Mouse (Mus musculus): Measurements from ENCODE around the gene Pla2g15. TPM values are rescaled to one million over a fixed set of nuclear protein-coding genes. Genes with fewer than 3 reads are reported as not detected.
"Not testable (repeated sequence)": the region's sequence is repeated elsewhere in the genome, so short reads cannot be mapped to it uniquely, and the experiment has no call there.

Pla2g15 gene
- total RNA-seq, 2 experiments from 2014 or later: 23.8 to 26.0 TPM

GRCm38 (mm10) chr8:106169017-106169933 is 19.1 kb downstream of the Pla2g15 start:
- peak in 1 of 2 experiments; percentile 55 for DNase-seq

- no peak for DNase-seq
Measured at GRCm38 (mm10) chr8:106169934-106170480, 19.8 kb downstream of the Pla2g15 start.

GRCm38 (mm10) chr8:106173566-106173965 is 23.4 kb downstream of the Pla2g15 start:
- DNase-seq: no peak

- no peak for DNase-seq
Measured at GRCm38 (mm10) chr8:106176891-106177290, 26.7 kb downstream of the Pla2g15 start.

GRCm38 (mm10) chr8:106177594-106177993 is 27.4 kb downstream of the Pla2g15 start:
- DNase-seq: no peak

GRCm38 (mm10) chr8:106178428-106178827 is 28.2 kb downstream of the Pla2g15 start:
- no peak for DNase-seq

GRCm38 (mm10) chr8:106185628-106186270 is 35.5 kb downstream of the Pla2g15 start:
- DNase-seq: peak; percentile 34 to 36

- DNase-seq: no peak
Measured at GRCm38 (mm10) chr8:106186394-106186793, 36.2 kb downstream of the Pla2g15 start.

- DNase-seq: no peak
Measured at GRCm38 (mm10) chr8:106189162-106189561, 39.0 kb downstream of the Pla2g15 start.

GRCm38 (mm10) chr8:106191639-106192038 is 41.4 kb downstream of the Pla2g15 start:
- no peak for DNase-seq

- no peak for DNase-seq
Measured at GRCm38 (mm10) chr8:106193162-106193561, 43.0 kb downstream of the Pla2g15 start.

- DNase-seq: no peak
Measured at GRCm38 (mm10) chr8:106194062-106194461, 43.9 kb downstream of the Pla2g15 start.

- peak in 1 of 2 experiments; percentile 17 for DNase-seq
Measured at GRCm38 (mm10) chr8:106198741-106199140, 48.5 kb downstream of the Pla2g15 start.

- DNase-seq: not testable (repeated sequence)
Measured at GRCm38 (mm10) chr8:106199596-106199995, 49.4 kb downstream of the Pla2g15 start.

- no peak for DNase-seq
Measured at GRCm38 (mm10) chr8:106210035-106210731, 60.0 kb downstream of the Pla2g15 start.

- DNase-seq: peak; percentile 96 to 97
Measured at GRCm38 (mm10) chr8:106210821-106211345, 60.7 kb downstream of the Pla2g15 start, which contains the start of the genes Slc7a6os and Prmt7. Slc7a6os (minus strand) TSS chr8:106210935. Prmt7 (plus strand) TSS chr8:106210936.

- no peak for DNase-seq
Measured at GRCm38 (mm10) chr8:106211421-106211820, 61.2 kb downstream of the Pla2g15 start.

- no peak for DNase-seq
Measured at GRCm38 (mm10) chr8:106213959-106214358, 63.8 kb downstream of the Pla2g15 start.
